Mouse (Mus musculus) embryonic facial prominence, embryonic 13.5 days (tissue): Measurements from ENCODE around the gene Sox5. TPM values are rescaled to one million over a fixed set of nuclear protein-coding genes. Genes with fewer than 3 reads are reported as not detected.

Source experiments
- ATAC-seq: fragments of 200-750 bp; cut with Nextera tagmentation; 2 replicates; pipeline ENCODE4 v1.8.0; 2017; ENCODE audit warnings: low read depth; ENCODE audit not compliant: insufficient number of reproducible peaks, insufficient read depth, low FRiP score, low TSS enrichment
- H3K27ac ChIP-seq: fragments of 300-500 bp; sonication (generic); 2 replicates; pipeline ENCODE4 v1.5.1; 2015; ENCODE audit warnings: moderate library complexity, mild to moderate bottlenecking, inconsistent platforms
- H3K27me3 ChIP-seq: fragments of 300-500 bp; sonication (generic); 2 replicates; pipeline ENCODE4 v1.6.1; 2015; ENCODE audit warnings: mild to moderate bottlenecking, inconsistent platforms
- H3K36me3 ChIP-seq: fragments of 300-500 bp; sonication (generic); 2 replicates; pipeline ENCODE4 v1.6.1; 2015; ENCODE audit warnings: mild to moderate bottlenecking, inconsistent platforms
- H3K4me1 ChIP-seq: fragments of 300-500 bp; sonication (generic); 2 replicates; pipeline ENCODE4 v1.6.1; 2015; ENCODE audit warnings: inconsistent platforms
- H3K4me2 ChIP-seq: fragments of 300-500 bp; sonication (generic); 2 replicates; pipeline ENCODE4 v1.6.1; 2015; ENCODE audit warnings: moderate library complexity, mild to moderate bottlenecking, inconsistent platforms
- H3K4me3 ChIP-seq: fragments of 300-500 bp; sonication (generic); 2 replicates; pipeline ENCODE4 v1.5.1; 2015; ENCODE audit warnings: mild to moderate bottlenecking, inconsistent platforms
- H3K9ac ChIP-seq: fragments of 300-500 bp; sonication (generic); 2 replicates; pipeline ENCODE4 v1.6.1; 2015; ENCODE audit warnings: mild to moderate bottlenecking, inconsistent platforms
- H3K9me3 ChIP-seq: fragments of 300-500 bp; sonication (generic); 2 replicates; pipeline ENCODE4 v1.6.1; 2016; ENCODE audit warnings: inconsistent platforms
- WGBS: fragments of 180-500 bp; shearing (Covaris S2); methylation state at CpG from one replicate; pipeline ENCODE4 v1.1.7; 2015; ENCODE audit warnings: mixed read lengths; 5-methylcytosine and 5-hydroxymethylcytosine counted together
- polyA plus RNA-seq: library from polyadenylated mRNA; unstranded; fragments of >200 nt; fragmentation: Nextera tagmentation; extraction: Ambion mirVana; gene quantifications from 2 replicates; pipeline ENCODE4 v1.2.1, GENCODE M21; 2015

Gene Sox5
- polyA plus RNA-seq, 1 experiment from 2014 or later: 55.6 TPM

DNA sequence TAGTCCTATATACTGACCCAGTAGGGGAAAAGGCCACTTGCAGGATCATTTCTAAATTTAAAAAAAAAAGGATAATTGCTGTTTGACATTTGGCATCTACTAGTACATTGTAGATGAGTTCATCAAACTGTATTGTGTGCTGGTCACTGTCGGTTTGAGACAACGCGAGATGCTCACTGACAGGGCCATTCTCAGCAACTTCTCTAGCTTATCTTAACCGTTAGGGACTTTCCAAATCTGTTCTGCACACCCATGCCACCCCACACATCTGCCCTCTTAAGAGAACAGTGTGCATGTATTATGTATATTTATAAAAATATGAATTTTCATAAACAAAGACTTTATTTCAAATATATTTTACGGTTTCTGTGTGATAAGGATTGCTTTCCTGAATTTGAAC is 955.8 kb downstream of the Sox5 start:
- H3K9me3 ChIP-seq: no peaks in the 10 kb centered on the region
- H3K36me3 ChIP-seq: no peaks in the 10 kb centered on the region
- H3K4me2 ChIP-seq: no peak overlapping the region
- ATAC-seq: no peak
- no peaks in the 10 kb centered on the region for H3K4me1 ChIP-seq
- H3K27me3 ChIP-seq: peaks cover 8% of the 10 kb centered on the region
- H3K27ac ChIP-seq: no peak overlapping the region
- WGBS: 88% methylated on average over 5 of the region's 5 CpGs
- no peak overlapping the region for H3K9ac ChIP-seq
- H3K4me3 ChIP-seq: no peak overlapping the region

DNA sequence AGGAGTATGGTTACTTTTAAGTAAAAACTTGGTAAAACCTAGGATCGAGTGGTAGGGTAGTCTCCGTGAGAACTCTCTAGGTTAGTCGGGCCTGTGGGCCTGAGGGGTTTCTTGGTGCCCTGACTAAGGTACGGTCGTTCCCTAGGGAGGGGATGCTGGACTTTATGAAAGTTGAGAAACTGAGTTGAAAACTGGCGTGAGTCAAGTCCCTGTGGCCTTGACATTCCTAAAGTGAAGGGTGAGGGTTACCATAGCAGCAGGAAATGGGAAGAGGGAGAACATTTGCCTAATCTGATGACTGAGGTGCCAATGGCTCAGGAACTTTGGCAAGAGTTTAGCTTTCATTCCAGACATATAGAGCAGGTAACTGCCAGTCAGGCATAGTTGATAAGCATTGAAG is 956.7 kb downstream of the Sox5 start:
- no peak overlapping the region for H3K4me3 ChIP-seq
- no peaks in the 10 kb centered on the region for H3K36me3 ChIP-seq
- 76% methylated on average over 6 of the region's 6 CpGs for WGBS
- H3K9me3 ChIP-seq: no peaks in the 10 kb centered on the region
- no peak overlapping the region for H3K27ac ChIP-seq
- H3K4me2 ChIP-seq: no peak overlapping the region
- H3K27me3 ChIP-seq: peaks cover 8% of the 10 kb centered on the region
- no peaks in the 10 kb centered on the region for H3K4me1 ChIP-seq
- H3K9ac ChIP-seq: no peak overlapping the region
- ATAC-seq: no peak

DNA sequence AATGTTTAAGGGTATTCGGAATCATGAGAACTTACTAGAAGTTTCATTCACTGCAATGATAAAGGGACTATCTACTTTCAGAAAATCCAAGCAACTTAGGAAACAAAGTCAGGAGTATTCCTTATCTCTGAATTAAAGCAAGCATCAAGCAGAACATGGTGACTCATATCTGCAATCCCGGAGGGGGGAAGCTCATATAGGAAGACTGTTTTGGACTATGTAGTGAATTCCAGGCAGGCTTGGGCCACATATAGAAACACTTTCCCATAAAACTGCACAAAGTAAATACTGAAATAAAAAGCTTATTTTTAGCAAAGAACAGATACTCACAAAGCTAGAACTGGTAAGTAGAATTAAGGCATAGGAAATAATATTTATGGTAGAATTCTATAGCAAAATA is 993.3 kb downstream of the Sox5 start:
- H3K9ac ChIP-seq: no peak overlapping the region
- no peaks in the 10 kb centered on the region for H3K4me1 ChIP-seq
- ATAC-seq: no peak
- WGBS: 91% methylated on average over 2 of the region's 2 CpGs
- no peak overlapping the region for H3K4me2 ChIP-seq
- H3K27ac ChIP-seq: no peak overlapping the region
- H3K4me3 ChIP-seq: no peak overlapping the region
- no peaks in the 10 kb centered on the region for H3K9me3 ChIP-seq
- no peaks in the 10 kb centered on the region for H3K36me3 ChIP-seq
- H3K27me3 ChIP-seq: no peaks in the 10 kb centered on the region

DNA sequence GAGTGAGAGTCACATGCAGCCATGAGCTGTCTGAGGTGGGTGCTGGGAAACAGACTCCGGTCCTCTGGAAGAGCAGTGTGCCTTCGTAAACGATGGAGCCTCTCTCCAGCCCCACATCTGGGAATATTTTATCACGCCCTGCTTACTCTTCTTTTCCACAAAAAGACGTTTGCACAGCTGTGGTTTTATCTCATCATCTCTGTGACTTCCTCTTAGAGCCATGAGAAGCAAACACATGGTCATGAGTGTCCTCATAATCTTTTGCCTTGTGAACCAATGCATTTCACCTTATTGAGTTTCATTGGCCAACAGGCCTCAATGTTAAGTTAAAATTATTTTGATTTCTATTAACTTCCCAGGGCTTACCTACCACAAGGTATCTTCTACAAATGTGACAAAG is 994.4 kb downstream of the Sox5 start:
- Histone ChIP-seq H3K9me3 (no peaks in the 10 kb centered on the region), H3K27me3 (no peaks in the 10 kb centered on the region), H3K4me2 (no peak overlapping the region), H3K27ac (no peak overlapping the region), H3K36me3 (no peaks in the 10 kb centered on the region), H3K4me3 (no peak overlapping the region), H3K9ac (no peak overlapping the region), H3K4me1 (no peaks in the 10 kb centered on the region)
- 57% methylated on average over 5 of the region's 5 CpGs for WGBS
- ATAC-seq: no peak

DNA sequence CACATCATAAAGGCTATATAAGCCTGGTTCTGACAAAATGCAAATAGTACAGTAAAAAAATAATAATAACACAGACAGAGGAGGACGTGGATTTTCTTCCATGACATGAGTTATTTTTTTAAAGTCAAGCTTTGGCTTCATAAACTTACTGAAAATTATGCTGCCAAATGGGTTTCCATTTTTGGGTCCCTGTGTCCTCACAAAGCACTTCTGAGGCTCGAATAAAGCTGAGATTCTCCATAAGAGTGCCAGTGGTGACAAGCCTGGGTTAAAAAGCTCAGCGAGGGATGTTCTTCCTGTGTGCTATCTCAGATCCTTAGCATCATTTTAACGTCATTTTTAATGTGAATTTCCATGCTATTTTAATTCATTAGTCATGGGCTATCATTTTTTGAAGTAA is 996.1 kb downstream of the Sox5 start:
- no peak for ATAC-seq
- no peak overlapping the region for H3K4me2 ChIP-seq
- no peaks in the 10 kb centered on the region for H3K27me3 ChIP-seq
- H3K4me1 ChIP-seq: no peaks in the 10 kb centered on the region
- WGBS: 67% methylated on average over 4 of the region's 4 CpGs
- no peaks in the 10 kb centered on the region for H3K9me3 ChIP-seq
- no peak overlapping the region for H3K9ac ChIP-seq
- H3K27ac ChIP-seq: no peak overlapping the region
- no peaks in the 10 kb centered on the region for H3K36me3 ChIP-seq
- H3K4me3 ChIP-seq: no peak overlapping the region
